Mouse (Mus musculus) frontal cortex, postnatal 25 days (tissue): Measurements from ENCODE around the gene Ak4.
A peak's percentile ranks its signal among the peaks of the same experiment; 100 is the strongest.

ENCODE experiments used
- DNase-seq, 2 experiments: peaks; one replicate each; pipeline ENCODE4 v3.0.0; 2022; ENCODE audit warnings: low spot score in 2 of 2

Gene Ak4

DNA sequence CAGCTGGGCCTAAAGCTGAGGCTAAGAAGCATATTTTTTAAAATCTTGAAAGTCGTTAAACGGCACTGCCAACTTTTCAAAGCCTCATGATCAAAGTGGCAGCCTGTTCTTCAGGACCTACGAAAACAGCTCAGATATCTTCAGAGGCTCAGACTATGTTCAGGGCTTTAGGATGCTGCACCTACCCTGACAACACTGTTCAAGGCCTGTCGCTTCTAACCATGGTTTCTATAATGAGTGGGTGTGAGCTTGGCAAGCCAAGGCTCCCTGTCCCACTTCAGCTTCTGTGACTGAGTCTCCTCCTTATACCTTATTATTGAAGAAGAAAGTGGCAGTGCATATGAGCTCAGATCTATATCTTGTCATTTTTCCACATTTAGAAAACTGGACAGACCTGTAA is 40.3 kb downstream of the Ak4 start:
- DNase-seq: no peak

DNA sequence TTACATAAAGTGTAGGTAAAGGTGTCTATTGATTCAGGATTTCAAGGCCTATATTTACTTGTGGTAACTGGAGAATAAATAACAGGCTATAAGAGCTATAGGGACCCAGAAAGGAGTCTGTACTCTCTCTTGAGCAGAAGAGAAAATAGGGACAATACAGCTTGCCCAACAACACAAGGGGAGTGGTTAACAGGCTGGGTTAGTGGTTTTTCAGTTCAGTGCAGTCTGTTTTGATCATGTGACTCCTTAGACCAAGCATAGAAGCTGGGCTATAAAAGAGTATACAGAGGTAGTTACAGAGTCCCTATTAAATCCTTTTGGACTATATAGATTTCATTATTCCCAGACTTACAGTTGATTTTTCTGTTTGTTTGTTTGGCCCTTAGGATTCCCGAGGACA is 41.0 kb downstream of the Ak4 start:
- no peak for DNase-seq

DNA sequence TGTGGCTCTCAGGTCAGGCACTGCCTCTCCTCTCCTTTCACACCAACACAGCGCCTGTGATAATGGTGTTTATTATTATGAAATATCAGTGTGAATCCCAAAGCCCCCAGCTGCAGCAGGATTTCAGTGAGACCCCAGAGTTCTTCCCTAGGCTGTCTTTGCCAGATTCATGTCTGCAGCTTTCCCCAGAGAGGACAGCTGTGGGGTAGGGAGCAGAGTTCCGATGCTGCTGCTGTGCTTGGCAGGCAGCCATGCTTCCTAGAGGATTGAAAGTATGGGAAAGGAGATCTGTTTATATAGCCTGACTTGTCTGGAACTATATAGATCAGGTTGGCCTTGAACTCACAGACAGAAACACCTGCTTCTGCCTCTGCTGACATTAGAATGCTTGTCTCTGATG is 43.0 kb downstream of the Ak4 start:
- no peak for DNase-seq

DNA sequence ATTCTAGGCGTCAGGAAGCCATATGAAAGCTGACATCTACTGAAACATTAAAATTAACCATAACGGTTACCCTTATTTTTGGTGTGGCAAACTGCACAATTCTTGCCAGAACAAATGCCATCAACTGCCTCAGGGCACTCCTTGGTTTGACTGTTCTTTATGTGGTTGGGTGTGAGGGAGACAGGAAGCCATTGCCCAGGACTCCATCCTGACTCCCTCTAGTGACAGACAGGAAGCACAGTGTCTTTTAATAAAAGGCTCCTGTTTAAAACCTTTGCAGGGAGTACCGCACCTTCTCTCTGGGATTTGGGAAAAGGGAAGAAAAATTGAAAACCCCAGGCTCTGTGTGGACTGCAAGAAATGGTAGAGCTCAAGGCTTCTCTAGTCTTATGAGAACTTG is 47.2 kb downstream of the Ak4 start:
- DNase-seq: no peak

DNA sequence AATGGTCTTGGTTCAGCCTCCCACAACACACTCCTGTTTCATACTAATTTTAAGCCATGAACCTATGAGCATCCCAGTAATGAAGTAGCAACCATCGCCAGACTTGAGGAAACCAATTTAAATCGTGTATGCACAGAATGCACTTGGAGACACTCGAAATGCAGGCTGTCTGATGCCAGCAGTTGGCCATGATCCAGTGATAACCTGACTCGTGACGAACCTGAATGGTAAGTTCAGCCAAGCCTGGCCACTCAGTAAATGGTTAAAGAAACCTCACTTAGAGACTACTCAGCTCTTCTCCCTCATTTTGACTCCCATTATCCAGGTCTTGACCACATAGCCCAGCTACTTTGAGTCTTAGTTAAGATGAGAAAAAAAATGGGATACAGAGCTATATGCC is 50.2 kb downstream of the Ak4 start:
- DNase-seq: no peak

DNA sequence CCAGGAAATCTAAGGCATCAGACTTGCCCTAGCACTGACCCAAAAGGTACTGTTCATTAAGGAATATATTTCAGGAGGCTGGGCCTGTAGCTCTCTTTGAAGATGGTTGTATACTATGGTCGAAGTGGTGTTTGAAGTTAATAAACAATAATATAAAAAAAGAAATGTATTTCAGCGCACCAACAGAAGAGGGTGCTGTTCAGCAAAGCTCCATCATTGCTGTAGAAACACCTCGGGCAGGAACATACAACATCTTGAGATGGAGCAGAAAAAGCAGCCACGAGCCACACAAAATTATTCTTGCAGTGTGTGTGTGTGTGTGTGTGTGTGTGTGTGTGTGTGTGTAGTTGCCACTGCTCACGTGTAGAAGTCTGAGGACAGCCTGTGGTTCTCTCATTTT is 51.5 kb downstream of the Ak4 start:
- no peak for DNase-seq

DNA sequence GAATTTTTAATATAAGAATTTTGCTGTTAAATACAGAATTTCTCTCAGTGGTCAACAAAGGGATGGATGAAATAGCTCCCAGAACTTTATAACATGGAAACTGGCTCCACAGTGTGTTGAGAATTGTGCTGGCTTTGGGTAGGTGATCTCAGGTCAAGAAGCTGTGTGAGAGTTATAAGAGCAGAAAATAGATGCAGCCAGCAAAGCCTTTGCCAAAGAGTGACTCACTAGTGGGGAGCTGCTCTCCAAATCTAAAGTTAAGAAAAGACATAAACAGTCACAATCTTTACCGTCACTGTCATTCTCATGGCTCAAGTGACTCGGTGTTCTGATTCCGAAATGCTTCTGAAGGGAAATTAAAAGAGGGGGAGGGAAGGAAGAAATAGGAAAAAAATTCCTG is 53.7 kb downstream of the Ak4 start:
- no peak for DNase-seq

DNA sequence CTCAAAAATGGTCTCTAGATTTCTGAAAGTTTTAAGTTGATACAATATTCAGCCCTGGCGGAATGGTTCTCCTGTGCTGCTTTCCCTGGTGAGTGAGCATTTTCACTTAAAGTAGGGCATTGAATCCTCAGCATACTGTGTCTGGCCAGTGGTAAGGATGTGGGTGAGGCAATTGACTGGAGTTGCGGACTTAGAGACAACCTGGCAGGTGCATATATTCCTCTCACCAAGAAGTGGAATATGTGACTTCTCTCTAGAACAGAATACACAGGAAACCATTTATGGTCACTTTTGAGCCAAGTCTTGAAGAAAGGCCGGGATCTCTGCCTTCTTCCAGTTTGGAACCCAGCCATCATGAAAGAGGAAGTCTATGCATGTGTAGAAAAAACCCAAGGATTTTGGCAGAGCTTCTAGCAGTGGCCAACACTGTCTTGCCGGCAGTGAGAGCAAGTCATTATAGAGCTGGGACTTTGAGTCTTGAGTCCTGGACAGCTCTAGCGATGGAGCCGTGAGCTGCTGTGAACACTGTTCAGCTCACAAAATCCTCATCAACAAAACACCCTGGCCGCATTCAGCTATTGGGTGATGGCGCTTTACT is 71.3 kb downstream of the Ak4 start:
- DNase-seq: no peak

DNA sequence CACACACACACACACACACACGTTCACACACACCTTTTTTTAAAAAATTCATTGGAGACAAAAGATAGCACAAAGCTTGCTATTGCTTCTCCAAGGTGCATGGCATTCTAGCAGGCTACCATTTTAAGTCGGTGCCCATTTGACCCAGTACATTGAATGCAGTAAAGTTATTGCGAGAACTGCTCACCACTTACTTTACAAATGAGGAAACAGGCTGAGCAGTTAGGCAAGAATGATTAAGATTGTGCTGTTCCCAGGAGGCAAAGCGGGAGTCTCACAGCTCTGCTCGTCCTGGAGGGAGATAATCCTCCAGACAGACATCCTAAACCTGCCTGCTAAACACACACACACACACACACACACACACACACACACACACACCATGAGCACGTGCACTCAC is 72.6 kb downstream of the Ak4 start:
- no peak for DNase-seq

DNA sequence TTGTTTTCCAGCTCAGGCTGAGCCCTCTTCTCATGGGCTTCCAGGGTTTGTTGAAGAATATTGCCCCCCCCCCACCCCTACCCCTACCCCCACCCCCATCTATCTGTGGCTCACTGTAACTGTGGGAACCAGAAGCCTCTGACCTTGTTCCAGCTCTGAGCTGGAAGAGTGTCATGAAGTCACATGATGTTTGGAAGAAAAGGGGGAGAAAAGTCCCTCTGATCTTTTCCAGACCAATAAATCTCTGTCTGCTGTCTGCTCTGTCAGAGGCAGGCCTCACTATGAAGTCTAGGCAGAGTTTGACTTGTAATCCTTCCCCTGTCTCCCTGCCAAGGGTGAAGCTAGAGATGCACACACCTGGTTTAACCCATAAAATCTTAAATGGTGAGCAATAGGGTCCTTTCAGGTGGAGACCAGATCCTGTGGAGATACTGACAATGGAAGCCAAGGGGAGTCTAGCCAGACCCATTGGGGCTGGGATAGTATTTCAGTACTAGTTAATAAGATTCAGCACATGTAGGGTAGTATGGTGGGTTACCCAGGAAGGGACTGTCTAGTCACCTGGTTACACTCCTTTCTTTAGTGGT is 74.6 kb downstream of the Ak4 start:
- DNase-seq: no peak

DNA sequence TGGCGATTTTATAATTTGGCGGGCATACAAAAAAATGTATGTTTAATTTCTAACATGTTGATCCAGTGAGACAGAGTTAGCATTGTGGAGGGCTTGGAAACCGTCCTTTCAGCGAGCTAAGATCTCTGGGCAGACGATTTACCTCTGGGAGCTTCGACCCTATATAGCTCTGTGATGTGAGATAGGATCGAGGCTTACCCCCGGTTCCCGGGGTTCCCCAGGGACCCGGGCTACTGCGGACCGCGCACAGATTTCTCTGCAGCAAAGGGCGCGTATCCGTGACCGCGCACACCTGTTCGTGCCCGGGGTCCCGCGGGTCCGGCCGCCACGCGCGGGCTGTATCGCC is 77.1 kb downstream of the Ak4 start:
- no peak for DNase-seq

DNA sequence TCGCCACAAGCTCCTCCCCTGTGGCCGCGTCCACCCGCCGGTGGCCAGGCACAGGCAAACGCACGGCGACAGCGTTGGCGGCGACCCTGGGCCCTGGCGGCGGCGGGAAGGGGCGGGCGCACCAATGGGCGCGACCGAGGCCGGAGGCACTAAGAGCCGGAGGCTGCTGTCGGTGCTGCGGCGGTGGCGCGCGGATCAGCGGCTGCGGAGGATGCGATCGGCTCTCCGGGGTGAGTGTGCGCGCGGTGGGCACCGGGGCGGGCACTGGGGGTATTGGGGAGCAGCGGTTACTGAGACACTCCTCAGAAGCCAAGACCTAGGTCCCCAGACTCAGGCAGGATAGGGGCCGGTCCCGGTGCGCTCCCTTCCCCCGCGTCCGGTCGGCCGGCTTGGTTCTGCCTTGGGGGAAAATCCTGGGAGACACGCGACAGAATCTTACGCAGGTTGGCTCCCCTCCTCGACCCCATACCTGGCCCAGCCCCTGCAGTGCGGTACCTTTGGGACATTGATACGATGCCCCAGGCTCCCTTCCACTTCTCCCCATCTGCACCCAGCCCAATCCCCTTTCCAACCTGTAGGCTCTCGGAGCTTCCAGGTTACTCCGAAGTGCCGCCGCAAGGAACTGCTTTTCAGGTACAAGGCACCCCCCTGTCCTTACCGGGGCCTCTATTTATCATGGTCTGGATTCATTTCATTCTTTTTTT is 77.6 kb downstream of the Ak4 start, which contains the start of gene Dnajc6:
TSS of gene Dnajc6 (plus strand) at position 115 of the 704 bp plus-strand sequence.
- no peak for DNase-seq

DNA sequence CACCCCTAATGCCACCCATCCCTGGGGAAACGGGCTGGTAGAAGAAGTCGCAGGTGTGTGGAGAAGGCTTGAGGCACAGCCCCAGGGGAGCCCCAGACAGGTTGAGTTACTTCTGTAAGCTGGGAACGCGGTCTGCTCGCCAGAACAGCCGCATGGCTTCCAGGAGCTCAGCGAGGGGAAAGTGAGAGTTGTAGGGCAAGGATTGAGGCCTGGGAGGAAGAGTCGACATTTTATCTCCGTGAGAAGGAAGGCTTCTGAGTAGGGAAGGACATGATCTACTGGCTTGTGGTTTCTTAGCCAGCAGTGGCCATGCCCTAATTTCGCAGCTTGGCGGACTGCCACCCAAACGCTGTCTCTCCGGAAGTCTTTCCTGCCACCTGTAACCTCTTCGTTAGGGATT is 78.3 kb downstream of the Ak4 start:
- DNase-seq: no peak

DNA sequence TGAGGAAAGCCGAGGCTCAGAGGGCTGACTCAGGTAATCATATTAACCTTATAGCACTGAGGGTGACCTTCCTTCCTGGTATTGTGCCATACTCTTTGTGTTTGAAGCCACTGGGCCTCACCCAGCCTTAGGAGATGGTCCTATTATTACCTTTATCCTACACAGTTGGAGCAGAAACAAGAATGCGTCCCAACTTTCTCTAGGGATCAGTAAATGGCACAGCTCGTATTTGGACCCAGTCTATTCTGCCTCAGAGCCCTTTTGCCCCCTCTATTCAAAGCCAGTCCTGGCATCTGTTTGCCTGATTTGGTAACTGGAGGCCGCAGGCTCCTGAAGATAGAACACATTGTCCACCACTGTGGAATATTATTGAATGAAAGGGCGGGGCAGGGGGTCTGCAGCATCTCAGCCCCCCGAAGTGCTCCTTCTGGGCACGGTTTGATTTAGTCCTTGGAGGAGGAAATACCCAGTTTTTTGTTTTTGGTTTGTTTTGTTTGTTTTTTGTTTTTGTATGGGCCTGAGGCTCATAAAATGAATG is 85.5 kb downstream of the Ak4 start:
- DNase-seq: no peak

DNA sequence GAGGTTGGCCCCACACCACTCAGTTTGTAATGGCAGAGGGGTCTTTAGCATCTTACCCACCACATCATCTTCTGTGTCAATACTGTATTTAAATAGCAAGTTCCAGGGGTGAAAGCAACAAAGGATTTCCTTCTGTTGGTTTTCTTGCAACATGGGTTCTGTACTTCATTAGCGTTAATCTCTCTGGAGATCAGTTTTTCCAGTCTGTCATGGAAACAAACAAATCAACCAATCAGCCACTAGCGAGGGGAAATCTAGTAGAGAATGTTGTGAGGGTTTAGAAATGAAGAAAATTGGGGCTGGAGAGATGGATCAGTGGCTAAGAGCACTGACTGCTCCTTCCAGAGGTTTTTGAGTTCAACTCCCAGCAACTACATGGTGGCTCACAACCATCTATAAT is 86.9 kb downstream of the Ak4 start:
- no peak for DNase-seq

DNA sequence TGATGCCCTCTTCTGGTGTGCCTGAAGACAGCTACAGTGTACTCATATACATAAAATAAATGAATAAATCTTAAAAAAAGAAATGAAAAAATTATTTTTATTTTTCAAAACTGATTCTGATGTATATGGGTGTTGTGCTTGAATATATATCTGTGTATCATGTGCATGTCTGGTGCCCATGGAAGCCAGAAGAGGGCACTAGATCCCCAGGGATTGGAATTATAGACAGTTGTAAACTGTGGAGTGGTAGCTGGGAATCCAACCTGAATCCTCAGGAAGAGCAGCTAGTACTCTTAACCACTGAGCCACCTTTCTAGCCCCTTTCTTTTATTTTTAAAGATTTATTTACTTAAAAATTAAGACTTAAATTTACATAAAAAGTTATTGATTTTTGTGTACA is 87.3 kb downstream of the Ak4 start:
- DNase-seq: no peak

DNA sequence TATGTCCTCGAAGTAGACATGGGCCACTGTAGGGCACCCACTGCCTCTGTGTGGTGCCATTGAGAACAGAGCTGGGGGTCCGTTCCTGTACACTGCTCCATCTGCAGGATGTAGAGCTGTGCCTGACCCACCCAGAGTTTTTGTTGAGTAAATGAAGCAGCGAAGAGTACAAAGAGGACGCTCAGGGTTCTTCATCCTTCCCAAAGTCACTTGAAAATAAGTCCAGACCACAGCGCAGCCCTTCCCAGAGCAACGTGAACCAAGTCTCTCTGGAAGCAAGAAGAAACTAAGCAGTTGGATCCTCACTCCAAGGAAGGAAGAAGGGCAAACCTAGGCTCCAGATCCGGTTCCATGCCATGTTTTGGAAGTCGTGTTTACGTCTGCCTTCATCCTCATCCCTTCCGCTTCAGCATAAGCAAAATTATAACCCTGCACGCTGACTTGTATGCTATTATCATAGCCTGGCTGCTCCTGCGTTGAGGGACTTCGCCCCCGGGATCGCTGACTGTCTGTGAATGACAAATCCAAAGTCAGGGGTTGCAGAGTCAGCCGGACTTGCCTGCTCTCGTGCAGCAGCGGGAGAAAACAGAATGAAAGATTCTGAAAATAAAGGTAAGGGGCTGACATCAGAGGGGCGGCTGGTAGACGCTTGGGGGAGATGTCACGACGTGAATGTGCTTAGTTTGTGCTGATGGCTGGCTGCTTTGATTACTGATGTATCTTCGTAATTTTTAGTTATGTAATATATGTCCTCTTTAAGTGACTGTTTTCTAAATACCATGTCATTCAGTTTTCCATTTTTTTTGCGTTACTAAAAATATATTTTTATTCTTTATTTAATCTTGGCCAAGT is 88.7 kb downstream of the Ak4 start:
- DNase-seq: peak; percentile 73 to 81

DNA sequence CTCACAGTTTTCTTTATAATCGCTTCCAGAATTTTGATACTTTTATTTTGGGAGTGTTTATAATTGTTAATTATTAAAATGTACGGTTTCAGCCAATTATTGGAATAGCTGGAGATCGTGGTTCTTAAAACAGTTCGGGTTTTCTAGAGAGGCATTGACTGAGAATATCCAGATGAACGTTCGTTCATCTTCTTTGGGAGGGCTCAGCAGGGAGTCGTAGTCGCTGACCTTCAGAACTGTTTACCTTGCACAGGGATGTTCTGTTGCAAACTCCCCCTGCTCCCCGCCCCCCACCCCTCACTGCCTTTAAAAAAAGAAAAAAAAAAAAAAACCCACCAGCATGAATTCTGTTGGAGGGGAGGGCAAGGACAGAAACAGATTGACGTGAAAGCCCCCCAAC is 89.4 kb downstream of the Ak4 start:
- DNase-seq: no peak

DNA sequence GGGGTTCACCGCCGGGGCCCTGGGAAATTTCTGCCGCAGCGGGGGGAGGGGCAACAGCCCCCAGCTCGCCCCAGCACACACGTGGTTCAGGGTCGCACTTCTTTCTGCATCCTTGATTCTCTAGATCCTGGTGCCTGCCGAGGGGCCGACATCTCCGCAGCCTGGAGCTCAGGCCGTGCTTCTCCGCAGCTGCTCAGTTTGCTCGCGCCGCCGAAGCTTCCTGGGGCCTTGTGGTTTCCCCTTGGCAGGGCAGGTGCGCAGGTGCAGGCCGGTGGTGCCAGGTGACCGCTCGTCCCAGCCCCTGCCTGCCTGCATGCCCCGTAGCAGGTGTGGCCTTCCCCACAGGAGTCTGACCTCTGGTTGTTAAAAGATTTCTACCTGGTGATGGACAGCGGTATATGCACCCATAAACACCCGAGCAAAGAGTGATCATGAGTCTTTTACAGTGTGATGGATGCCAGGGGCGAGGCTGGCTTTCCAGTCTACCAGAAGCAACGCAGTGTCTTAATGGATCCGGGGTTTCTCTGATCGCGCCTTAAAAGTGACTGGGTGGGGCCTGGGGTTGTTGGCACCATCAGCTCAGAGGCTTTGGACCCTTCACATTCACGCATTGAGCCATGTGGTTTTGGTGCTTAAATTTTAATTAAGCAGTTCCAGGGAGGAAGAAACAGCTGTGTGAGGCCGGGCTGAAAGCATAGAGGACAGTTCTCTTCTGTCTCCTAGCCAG is 89.9 kb downstream of the Ak4 start:
- peak; percentile 35 to 36 for DNase-seq

DNA sequence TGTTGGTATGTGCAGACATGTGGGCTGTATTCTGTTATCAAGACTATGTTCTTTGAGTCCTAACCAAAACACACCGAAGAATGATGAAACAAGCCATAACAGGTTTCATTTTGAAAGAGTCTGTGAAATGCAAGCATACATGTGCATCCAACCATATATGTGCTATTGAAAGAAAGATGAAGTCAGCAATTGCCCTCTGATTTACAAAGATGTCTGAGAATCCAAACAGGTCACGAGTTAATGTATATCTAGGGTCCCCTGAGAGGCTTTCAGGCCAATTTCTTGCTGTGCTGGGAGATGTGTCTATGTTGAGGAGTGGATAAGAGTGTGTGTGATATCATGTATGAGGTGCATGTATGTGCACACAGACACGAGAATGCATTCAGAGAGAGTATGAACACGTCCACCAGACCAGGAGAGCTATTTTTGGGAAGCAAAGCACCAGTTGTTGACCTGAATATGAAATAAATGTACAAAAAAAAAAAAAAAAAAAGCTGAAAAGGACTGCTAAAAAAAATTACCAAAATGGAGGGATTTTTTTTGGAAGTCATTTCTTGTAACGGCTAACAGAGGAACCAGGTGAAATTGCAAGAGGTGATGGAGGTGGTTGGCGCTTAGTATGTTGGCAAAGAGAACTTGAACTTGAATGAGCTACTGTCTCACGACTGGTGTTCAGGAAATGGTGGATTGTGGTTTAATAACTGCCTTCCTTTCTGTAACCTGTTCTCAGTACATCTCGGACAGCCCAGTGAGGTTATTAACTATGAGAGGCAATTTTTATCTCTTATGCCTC is 91.2 kb downstream of the Ak4 start:
- no peak for DNase-seq

DNA sequence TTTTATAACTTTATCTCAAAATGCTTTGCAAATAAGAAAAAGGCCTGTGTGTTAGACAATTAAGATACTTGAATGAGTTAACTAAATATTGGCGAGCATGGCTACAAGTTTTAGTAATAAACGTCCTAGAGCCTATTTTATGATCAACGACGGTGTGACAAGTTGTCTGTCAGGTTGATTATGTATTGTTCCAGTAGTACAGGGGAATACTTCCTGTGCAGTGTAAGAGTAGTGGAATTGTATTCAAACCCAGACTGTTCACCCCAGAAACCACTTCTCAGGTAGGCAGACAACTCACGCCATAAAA is 91.8 kb downstream of the Ak4 start:
- DNase-seq: no peak
